Mouse (Mus musculus) layer of hippocampus, postnatal 10 days (tissue): ENCODE results near the gene Ifit2. TPM values are rescaled to one million over a fixed set of nuclear protein-coding genes. Genes with fewer than 3 reads are reported as not detected.
"Not testable (repeated sequence)": the region's sequence is repeated elsewhere in the genome, so short reads cannot be mapped to it uniquely, and the experiment has no call there.

Source experiments
- DNase-seq, 2 experiments: peaks; one replicate each; pipeline ENCODE4 v3.0.0; 2021; ENCODE audit warnings: low spot score in 2 of 2
- total RNA-seq, 2 experiments: library from RNA; stranded (reverse); gene quantifications; 2 replicates each; pipeline ENCODE4 v1.2.3; 2021

Gene Ifit2
- total RNA-seq, 2 experiments from 2014 or later, result 4.0 to 4.2 TPM

- no peak for DNase-seq
Observed at GRCm38 (mm10) chr19:34546211-34546610, 4.3 kb upstream of the Ifit2 start.

- DNase-seq, result peak; percentile 77 to 80
Observed at GRCm38 (mm10) chr19:34547976-34548375, 2.5 kb upstream of the Ifit2 start.

DNA sequence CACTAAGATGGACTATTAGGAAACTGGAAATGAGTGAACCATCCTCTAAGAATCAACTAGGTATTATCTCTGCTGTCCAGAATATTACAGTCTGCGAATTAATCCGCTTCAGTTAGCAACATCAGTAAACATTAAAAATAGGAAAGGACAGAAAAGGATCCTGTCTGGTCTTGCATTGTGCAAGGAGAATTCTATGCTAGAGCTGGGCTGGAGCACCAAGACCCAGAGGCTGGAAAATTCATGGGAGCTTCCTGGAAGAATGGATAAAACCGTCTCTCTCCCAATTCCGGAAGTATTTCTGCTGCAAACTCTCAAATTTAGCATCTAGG lies 325 bp upstream of the Ifit2 start:
- no peak for DNase-seq

GRCm38 (mm10) chr19:34551981-34552380 lies 1.5 kb downstream of the Ifit2 start:
- no peak for DNase-seq

- DNase-seq, result no peak
Observed at GRCm38 (mm10) chr19:34553021-34553420, 2.5 kb downstream of the Ifit2 start.

GRCm38 (mm10) chr19:34553522-34553921 lies 3.0 kb downstream of the Ifit2 start:
- DNase-seq, result no peak

- no peak for DNase-seq
Observed at GRCm38 (mm10) chr19:34554061-34554460, 3.6 kb downstream of the Ifit2 start.

- no peak for DNase-seq
Observed at GRCm38 (mm10) chr19:34556621-34557020, 6.1 kb downstream of the Ifit2 start.

- no peak for DNase-seq
Observed at GRCm38 (mm10) chr19:34562556-34562955, 12.1 kb downstream of the Ifit2 start.

GRCm38 (mm10) chr19:34566178-34566784 lies 15.8 kb downstream of the Ifit2 start:
- no peak for DNase-seq

DNA sequence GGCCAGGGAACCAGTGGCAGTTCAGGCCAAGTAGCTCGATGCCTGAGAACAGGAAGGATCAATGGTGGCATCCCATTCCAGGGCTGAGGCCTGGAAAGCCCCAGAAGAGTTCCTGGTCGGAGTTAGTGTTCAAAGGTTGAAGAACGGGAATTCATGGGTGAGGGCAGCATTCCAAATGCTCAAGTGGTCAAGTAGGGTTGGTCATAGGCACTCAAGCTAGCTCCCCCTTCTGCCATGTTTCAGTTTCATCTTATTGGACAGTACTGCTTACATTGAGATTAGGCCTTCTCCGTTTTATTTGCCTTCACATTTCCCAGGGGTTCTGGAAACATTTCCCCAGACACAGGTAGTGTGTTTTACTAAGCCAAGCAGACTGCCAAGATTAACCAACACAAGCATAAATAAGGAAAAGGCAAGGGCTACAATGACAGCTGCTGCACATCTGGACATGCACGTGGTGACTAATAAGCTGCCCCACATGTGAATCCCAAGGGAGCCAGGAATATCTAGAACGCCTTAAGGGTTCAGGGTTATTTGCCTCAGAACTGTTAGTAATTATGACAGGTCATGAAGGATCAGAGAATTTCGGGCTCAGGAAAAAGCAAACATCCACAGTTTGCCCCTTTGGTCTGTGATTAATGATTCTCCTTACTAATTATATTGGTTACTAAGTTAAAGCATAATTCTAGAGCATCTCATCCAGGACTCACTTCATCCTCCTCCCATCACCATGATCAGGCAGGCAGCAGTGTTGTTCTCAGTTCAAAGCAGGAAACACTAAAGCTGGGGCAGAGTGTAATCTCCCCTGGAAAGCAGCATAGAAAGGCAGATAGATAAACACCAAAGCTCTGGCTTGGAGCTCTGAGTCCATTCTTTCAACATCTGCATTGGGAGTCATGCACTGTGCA lies 18.7 kb downstream of the Ifit2 start:
- DNase-seq, result no peak

GRCm38 (mm10) chr19:34569896-34570476 lies 19.5 kb downstream of the Ifit2 start:
- DNase-seq, result no peak

GRCm38 (mm10) chr19:34571080-34571479 lies 20.6 kb downstream of the Ifit2 start:
- DNase-seq, result no peak

DNA sequence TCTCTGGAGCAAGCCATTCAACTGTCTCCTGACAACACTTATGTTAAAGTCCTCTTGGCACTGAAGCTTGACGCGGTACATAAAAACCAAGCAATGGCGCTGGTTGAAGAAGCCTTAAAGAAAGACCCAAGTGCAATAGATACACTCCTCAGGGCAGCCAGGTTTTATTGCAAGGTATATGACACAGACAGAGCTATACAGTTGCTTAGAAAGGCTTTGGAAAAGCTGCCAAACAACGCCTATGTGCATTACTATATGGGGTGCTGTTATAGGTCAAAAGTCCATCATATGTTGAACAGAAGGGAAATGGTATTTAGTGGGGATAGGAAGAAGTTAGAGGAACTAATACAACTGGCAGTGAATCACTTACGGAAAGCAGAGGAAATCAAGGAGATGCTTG lies 23.2 kb downstream of the Ifit2 start:
- DNase-seq, result no peak

GRCm38 (mm10) chr19:34577121-34577520 lies 26.6 kb downstream of the Ifit2 start:
- no peak for DNase-seq

DNA sequence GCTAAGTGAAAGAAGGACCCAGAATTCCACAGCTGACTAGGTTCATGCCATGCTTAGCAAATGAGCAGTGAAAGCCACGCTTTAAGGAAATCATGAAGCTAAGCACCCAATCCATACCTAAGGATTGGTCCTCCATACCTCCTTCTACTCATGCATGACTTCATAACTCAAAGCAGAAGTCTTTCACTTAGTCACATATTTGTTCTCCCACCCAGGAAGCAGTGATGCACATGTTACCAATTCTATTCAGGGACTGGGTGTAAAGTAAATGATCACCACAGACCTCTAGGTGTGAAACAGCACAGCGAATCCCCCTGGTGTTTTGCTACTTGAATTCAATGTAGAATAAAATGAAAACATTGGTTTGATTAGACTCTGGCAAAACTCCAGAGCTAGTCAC lies 32.2 kb downstream of the Ifit2 start:
- not testable (repeated sequence) for DNase-seq

DNA sequence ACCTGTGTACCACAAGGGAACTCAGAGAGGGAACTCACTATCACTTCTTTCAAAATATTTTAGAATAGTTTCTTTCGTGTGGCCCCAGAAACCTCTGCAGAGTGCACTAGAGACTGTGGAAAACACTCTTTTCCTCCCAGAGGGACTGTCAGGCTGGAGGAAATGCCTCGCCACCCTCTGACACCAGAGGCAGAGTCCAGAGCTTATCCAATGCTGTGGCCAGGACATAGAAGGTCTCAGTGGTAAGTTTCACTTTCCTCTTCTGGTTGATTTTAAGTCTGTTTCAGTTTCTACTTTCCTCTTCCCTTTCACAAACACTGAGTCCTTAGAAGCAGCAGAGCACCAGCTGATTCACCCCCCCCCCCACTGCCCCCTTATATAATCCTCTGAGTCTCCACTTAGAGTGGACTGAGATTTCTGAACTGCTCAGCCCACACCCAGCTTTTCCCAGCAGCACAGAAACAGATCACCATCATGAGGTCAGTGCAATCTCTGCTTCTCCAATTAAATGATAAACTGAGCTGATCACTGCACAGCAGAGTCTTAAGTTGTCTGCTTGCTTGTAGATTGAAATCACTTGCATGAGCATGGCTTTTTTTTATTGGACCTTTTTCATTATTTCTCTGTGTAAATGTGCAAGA lies 32.8 kb downstream of the Ifit2 start, which contains the start of gene Ifit3:
Ifit3 (plus strand) TSS at position 406 of the 641 bp plus-strand sequence.
- not testable (repeated sequence) for DNase-seq

DNA sequence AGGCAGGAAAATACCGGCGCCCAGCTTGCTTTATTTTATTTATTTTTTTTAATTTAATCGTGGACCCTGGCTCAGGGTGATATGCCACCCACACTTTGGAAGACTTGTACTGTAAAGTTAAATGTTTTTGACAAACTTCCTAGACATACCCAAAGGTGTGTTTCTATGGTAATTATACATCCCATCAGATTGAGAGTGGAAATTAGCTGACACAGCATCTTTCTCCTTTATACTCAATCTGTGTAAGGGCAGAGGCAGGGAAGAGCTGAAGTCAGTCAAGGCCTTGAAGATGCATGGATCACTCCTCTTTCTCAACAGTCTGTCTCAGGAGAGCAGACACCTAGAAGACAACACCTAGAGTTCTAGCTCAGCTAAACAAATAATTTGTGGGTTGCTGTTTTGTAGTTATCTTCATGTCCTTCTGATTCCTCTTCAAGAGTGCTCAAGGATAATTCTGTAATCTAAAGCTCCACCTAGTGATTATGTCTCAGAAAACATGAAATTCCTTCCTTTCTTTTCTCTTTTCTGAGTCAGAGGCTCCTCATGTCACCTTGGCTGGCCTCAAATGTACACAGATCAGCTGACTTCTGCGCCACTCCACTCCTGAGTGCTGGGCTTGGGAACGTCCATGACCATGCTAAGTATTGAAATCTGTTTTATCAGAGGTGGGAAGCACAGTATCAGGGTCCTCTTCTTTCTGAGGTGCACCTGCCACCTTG lies 35.4 kb downstream of the Ifit2 start:
- DNase-seq, result not testable (repeated sequence)

DNA sequence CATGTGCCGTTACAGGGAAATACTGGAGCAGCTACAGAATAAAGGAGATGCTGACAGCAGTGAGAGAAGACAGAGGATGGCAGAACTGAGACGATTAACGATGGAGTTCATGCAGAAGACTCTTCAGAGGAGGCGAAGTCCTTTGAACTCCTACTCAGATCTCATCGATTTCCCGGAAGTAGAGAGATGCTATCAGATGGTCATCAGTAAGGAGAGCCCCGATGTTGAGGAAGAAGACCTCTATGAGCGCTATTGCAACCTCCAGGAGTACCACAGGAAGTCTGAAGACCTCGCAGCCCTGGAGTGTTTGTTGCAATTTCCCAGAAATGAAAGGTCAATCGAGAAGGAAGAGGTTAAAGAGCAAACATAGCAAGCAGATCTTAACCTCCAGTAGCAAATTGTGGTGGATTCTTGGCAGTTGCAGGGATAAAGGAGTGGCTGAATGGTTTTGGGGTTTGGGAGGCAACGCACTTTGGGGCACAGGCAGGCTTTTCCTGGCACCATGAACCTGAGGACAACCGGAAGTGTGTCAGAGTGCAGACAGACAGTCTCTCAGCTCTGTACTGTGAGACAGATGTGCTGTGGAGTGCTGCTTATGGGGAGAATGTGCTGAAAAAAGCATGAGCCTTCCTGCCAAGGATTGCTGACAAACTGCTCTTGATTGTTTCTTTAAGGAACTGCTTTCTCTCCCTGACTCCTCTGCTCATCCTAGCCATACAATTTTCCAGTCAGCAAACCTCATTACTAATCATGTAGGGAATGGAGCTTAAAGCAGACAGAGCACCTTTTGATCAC lies 37.6 kb downstream of the Ifit2 start:
- not testable (repeated sequence) for DNase-seq

DNA sequence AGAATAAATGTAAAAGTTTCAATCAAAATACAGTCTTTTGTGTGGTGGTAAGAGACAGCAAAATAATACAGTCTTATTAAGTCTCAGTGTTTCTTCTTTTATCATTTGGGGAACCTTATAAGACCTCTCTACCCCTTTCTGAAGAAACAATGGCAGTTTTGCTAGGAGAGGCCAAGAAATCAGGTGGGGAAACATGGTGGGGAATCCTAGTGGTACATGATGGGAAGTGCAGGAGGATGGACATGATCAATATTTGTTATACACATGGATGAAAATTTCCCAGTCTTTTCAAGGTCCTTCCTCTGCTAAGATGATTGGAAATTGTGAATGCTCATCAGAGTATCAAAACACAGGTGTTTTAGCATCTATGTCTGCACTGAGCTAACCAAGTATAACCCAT lies 38.5 kb downstream of the Ifit2 start:
- no peak for DNase-seq
